Mouse (Mus musculus) cerebellum, adult 2 months (tissue): Measurements from ENCODE around the gene Snai3.

Source experiments
- CTCF ChIP-seq: fragments of 200-500 bp; IDR thresholded peaks from 2 replicates; pipeline ENCODE4 v1.5.1; 2011; ENCODE audit warnings: low read depth, mild to moderate bottlenecking, control low read depth, low read length, moderate library complexity, borderline replicate concordance; ENCODE audit not compliant: insufficient read depth
- POLR2A ChIP-seq: fragments of 200-500 bp; IDR thresholded peaks from 2 replicates; pipeline ENCODE4 v1.6.1; 2011; ENCODE audit warnings: low read length, control low read depth, borderline replicate concordance; ENCODE audit not compliant: insufficient read depth

DNA sequence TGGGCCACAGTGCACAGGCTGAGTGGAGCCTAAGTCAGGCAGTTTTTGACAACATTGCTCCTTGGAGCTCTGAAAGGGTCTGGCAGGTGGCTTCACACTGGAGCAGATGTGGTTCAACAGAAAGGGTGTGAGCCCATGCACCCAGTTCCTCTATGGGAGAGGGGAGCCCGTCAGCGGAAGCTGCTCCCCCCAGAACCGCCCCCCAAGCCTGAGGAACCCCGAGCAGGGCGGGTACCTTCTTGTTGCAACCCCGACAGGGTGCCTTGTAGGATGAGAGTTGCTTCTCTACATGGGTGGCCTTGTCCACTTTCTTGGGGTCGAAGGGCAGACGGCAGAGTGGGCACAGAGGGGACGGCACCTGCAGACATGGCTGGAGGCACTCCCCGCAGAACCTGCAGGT lies 9.4 kb upstream of the Snai3 start:
- no peak for TF ChIP-seq POLR2A
- TF ChIP-seq CTCF = no peak
